Mouse (Mus musculus) G1E (cell line): ENCODE measurements around the gene Gm44965.

ENCODE experiments used
- CTCF ChIP-seq: IDR thresholded peaks from 2 replicates; pipeline ENCODE4 v1.5.1; 2012; ENCODE audit warnings: low read depth, low read length, inconsistent platforms, mixed read lengths
- GATA1 ChIP-seq: IDR thresholded peaks from 2 replicates; pipeline ENCODE4 v1.6.1; 2012; ENCODE audit warnings: borderline replicate concordance, low read length, inconsistent platforms, mixed read lengths
- TAL1 ChIP-seq: conservative IDR thresholded peaks from 2 replicates; pipeline ENCODE4 v1.6.1; 2012; ENCODE audit warnings: low read depth, low read length, inconsistent platforms, mixed read lengths

DNA sequence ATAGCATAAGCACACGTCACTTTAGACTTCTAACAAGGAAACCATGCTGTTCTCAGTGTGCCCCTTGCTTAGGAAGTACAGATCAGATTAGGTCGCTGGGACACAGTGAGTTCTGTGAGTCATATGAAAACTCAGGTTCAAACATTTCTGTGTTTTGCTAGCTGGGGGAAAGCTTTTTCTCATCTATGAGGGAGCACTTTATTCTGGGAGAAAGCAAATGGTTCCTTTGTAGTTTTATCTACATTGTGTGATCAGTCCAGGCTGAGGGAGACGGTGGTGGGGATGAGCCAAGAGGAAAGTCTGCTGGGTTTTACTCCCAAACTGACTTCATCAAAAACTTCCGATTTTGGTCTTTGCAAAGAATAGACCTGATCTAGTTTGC, 52.6 kb downstream of the Gm44965 start:
- no peak for TF ChIP-seq CTCF
- TF ChIP-seq TAL1: no peak
- TF ChIP-seq GATA1: no peak
